In genomic region chr9:114727315-114727714, GRCm38 (mm10) we compare ENCODE assay signal across 9 mouse cellular contexts. TPM values are rescaled to one million over a fixed set of nuclear protein-coding genes. Genes with fewer than 3 reads are reported as not detected.
DNase-seq lines count a peak whose midpoint lies in the region; ATAC-seq and TF ChIP-seq lines count a peak whose summit lies in the region.
"Had no signal": no experiment of that assay in that cellular context is flagged by ENCODE, and none has a peak within 500 bp of the region (broad histone marks: within the 10 kb centered on the region; RNA-seq: fewer than 3 reads in every experiment).

No protein-coding gene starts in this region.

- no peak overlapping the region for H3K27ac ChIP-seq in kidney, adult 2 months (ENCODE audit: insufficient read depth, low read depth, low read length)
- H3K27ac ChIP-seq in kidney, embryonic 15.5 days = no peak overlapping the region
- no peak overlapping the region for H3K27ac ChIP-seq in ES-Bruce4 (ENCODE audit: insufficient read depth, low read length)
- H3K27ac ChIP-seq in midbrain, postnatal 0 days (ENCODE audit: low read depth, low read length) = no peak overlapping the region

- peak; percentile 65 for DNase-seq in kidney, adult 2 months
- peak; percentile 76 for DNase-seq in adipocyte (ENCODE audit: low spot score)
- DNase-seq in midbrain, postnatal 0 days (ENCODE audit: low spot score) = peak; percentile 77
- no peak for DNase-seq in frontal cortex, postnatal 25 days (ENCODE audit: low spot score in 2 of 2)
- no peak for DNase-seq in layer of hippocampus, adult 8-10 months (ENCODE audit: low spot score in 2 of 2)

- H3K36me3 ChIP-seq in kidney, adult 2 months (ENCODE audit: control insufficient read depth, insufficient read depth, low read length) = peaks cover 6% of the 10 kb centered on the region
- H3K36me3 ChIP-seq in kidney, embryonic 15.5 days = peaks cover 31% of the 10 kb centered on the region
- peaks cover 20% of the 10 kb centered on the region for H3K36me3 ChIP-seq in ES-Bruce4 (ENCODE audit: control insufficient read depth, insufficient read depth, low read length, poor library complexity, severe bottlenecking)
- H3K36me3 ChIP-seq in midbrain, postnatal 0 days (ENCODE audit: insufficient read depth, low read length) = peaks cover 18% of the 10 kb centered on the region

- peaks cover 4% of the 10 kb centered on the region for H3K4me1 ChIP-seq in kidney, adult 2 months (ENCODE audit: control insufficient read depth, insufficient read depth, low read length)
- peaks cover 11% of the 10 kb centered on the region for H3K4me1 ChIP-seq in kidney, embryonic 15.5 days
- peaks cover 4% of the 10 kb centered on the region for H3K4me1 ChIP-seq in ES-Bruce4 (ENCODE audit: control insufficient read depth, insufficient read depth, low read length)
- H3K4me1 ChIP-seq in midbrain, postnatal 0 days (ENCODE audit: insufficient read depth, low read length) = peaks cover 4% of the 10 kb centered on the region; the same call in 1 of the 2 replicates

- H3K4me2 ChIP-seq in kidney, embryonic 15.5 days = no peak overlapping the region
- no peak overlapping the region for H3K4me2 ChIP-seq in midbrain, postnatal 0 days (ENCODE audit: low read depth, low read length, poor library complexity, severe bottlenecking)

- H3K9me3 ChIP-seq in kidney, embryonic 15.5 days (replicated peaks) = no peaks in the 10 kb centered on the region
- no peaks in the 10 kb centered on the region for H3K9me3 ChIP-seq in ES-Bruce4 (replicated peaks; ENCODE audit: control insufficient read depth, insufficient read depth, low read length, poor library complexity, severe bottlenecking)
- no peaks in the 10 kb centered on the region for H3K9me3 ChIP-seq in midbrain, postnatal 0 days (ENCODE audit: low read length)

- TF ChIP-seq CTCF in kidney, adult 2 months (conservative IDR thresholded peaks at IDR 0.05; ENCODE audit: insufficient read depth, insufficient read length, low read depth, low read length) = peak; percentile 74
- peak; percentile 9 for TF ChIP-seq CTCF in ES-Bruce4 (IDR thresholded peaks at IDR 0.05; ENCODE audit: low read depth, low read length)
- TF ChIP-seq CTCF in midbrain, postnatal 0 days (IDR thresholded peaks at IDR 0.05) = peak; percentile 90

- H3K4me3 ChIP-seq in kidney, adult 2 months (ENCODE audit: insufficient read depth, low read depth, low read length) = no peak overlapping the region
- no peak overlapping the region for H3K4me3 ChIP-seq in kidney, embryonic 15.5 days (replicated peaks)
- no peak overlapping the region for H3K4me3 ChIP-seq in ES-Bruce4 (ENCODE audit: low read depth, low read length)
- H3K4me3 ChIP-seq in midbrain, postnatal 0 days (ENCODE audit: low read depth, low read length) = no peak overlapping the region
- H3K4me3 ChIP-seq: erythroblast, embryonic 14.5 days had no signal

- no peak for TF ChIP-seq POLR2A in kidney, adult 2 months (IDR thresholded peaks at IDR 0.05; ENCODE audit: low read depth, low read length)
- no peak for TF ChIP-seq POLR2A in ES-Bruce4 (IDR thresholded peaks at IDR 0.05; ENCODE audit: insufficient read depth, low read length)

- H3K9ac ChIP-seq in kidney, embryonic 15.5 days = no peak overlapping the region
- no peak overlapping the region for H3K9ac ChIP-seq in ES-Bruce4 (ENCODE audit: low read depth, poor library complexity, severe bottlenecking)
- H3K9ac ChIP-seq in midbrain, postnatal 0 days (replicated peaks; ENCODE audit: low read length, poor library complexity, severe bottlenecking) = no peak overlapping the region

- ATAC-seq in kidney, embryonic 15.5 days (replicated peaks; ENCODE audit: low FRiP score) = no peak
- ATAC-seq in granulocyte monocyte progenitor cell, adult 5-6 weeks (replicated peaks; ENCODE audit: poor library complexity, severe bottlenecking) = 0 out of 2 replicates have a peak, but pooled peaks have one; percentile 18
- ATAC-seq in midbrain, postnatal 0 days (ENCODE audit: low FRiP score) = no peak

- WGBS in kidney, adult 2 months = 4% methylated on average over 3 of the region's 3 CpGs
- WGBS in kidney, embryonic 15.5 days = 2% methylated on average over 3 of the region's 3 CpGs
- 2% methylated on average over 3 of the region's 3 CpGs for WGBS in midbrain, postnatal 0 days

- H3K27me3 ChIP-seq in kidney, adult 2 months (replicated peaks; ENCODE audit: control insufficient read depth, insufficient read depth, low read length) = no peaks in the 10 kb centered on the region
- H3K27me3 ChIP-seq in kidney, embryonic 15.5 days = no peaks in the 10 kb centered on the region
- no peaks in the 10 kb centered on the region for H3K27me3 ChIP-seq in ES-Bruce4 (ENCODE audit: control insufficient read depth, insufficient read depth, low read length, poor library complexity, severe bottlenecking)
- no peaks in the 10 kb centered on the region for H3K27me3 ChIP-seq in midbrain, postnatal 0 days (ENCODE audit: insufficient read depth, low read length)

- no peak for TF ChIP-seq EP300 in ES-Bruce4 (IDR thresholded peaks at IDR 0.05; ENCODE audit: insufficient read depth, low read depth, low read length)

RNA-seq across cellular contexts. Expression of gene Cmtm6, which starts 3.6 kb away (rescaled TPM):
- 68.7 and 70.5 TPM in 2 replicates for polyA plus RNA-seq in kidney, adult 2 months (2012; rRNA removed)
- 56.3 and 57.6 TPM in 2 replicates for polyA plus RNA-seq in kidney, embryonic 15.5 days (2015; fragmentation: Nextera tagmentation; extraction: Ambion mirVana)
- 47.4 and 49.3 TPM in 2 replicates for polyA plus RNA-seq in ES-Bruce4 (2011; ENCODE audit: insufficient read depth, insufficient read length, low read depth, missing spikeins)
- total RNA-seq in granulocyte monocyte progenitor cell, adult 5-6 weeks (2014; fragmentation: Nextera tagmentation) = 26.2 and 30.5 TPM in 2 replicates
- 46.7 and 50.0 TPM in 2 replicates for total RNA-seq in granulocyte monocyte progenitor cell, adult 5-6 weeks (2017)
- total RNA-seq in midbrain, postnatal 0 days (2014; rRNA removed) = 19.3 and 20.0 TPM in 2 replicates
- 19.2 and 21.5 TPM in 2 replicates for polyA plus RNA-seq in midbrain, postnatal 0 days (2015; fragmentation: Nextera tagmentation; extraction: Ambion mirVana)
- 10 to 100 TPM; 19.3 to 33.9 (median 25.7) TPM for total RNA-seq in layer of hippocampus, adult 8-10 months (2022)

RNA-seq across cellular contexts. Expression of gene Dync1li1, which starts 38.7 kb away (rescaled TPM):
- 21.3 and 24.6 TPM in 2 replicates for polyA plus RNA-seq in kidney, adult 2 months (2012; rRNA removed)
- 62.2 and 67.5 TPM in 2 replicates for polyA plus RNA-seq in kidney, embryonic 15.5 days (2015; fragmentation: Nextera tagmentation; extraction: Ambion mirVana)
- 73.5 and 73.8 TPM in 2 replicates for polyA plus RNA-seq in ES-Bruce4 (2011; ENCODE audit: insufficient read depth, insufficient read length, low read depth, missing spikeins)
- total RNA-seq in granulocyte monocyte progenitor cell, adult 5-6 weeks (2014; fragmentation: Nextera tagmentation) = 23.6 and 32.6 TPM in 2 replicates
- 44.0 and 45.1 TPM in 2 replicates for total RNA-seq in granulocyte monocyte progenitor cell, adult 5-6 weeks (2017)
- total RNA-seq in midbrain, postnatal 0 days (2014; rRNA removed) = 124 and 131 TPM in 2 replicates
- polyA plus RNA-seq in midbrain, postnatal 0 days (2015; fragmentation: Nextera tagmentation; extraction: Ambion mirVana) = 148 and 160 TPM in 2 replicates
- total RNA-seq in layer of hippocampus, adult 8-10 months (2022) = 10 to 100 TPM; 84.7 to 97.3 (median 90.5) TPM

RNA-seq across cellular contexts. Expression of gene Cmtm7, which starts 54.3 kb away (rescaled TPM):
- 58.2 and 61.0 TPM in 2 replicates for polyA plus RNA-seq in kidney, adult 2 months (2012; rRNA removed)
- 102 TPM in 2 replicates for polyA plus RNA-seq in kidney, embryonic 15.5 days (2015; fragmentation: Nextera tagmentation; extraction: Ambion mirVana)
- polyA plus RNA-seq in ES-Bruce4 (2011; ENCODE audit: insufficient read depth, insufficient read length, low read depth, missing spikeins) = 60.6 and 63.7 TPM in 2 replicates
- 966 and 1,044 TPM in 2 replicates for total RNA-seq in granulocyte monocyte progenitor cell, adult 5-6 weeks (2014; fragmentation: Nextera tagmentation)
- total RNA-seq in granulocyte monocyte progenitor cell, adult 5-6 weeks (2017) = 864 and 928 TPM in 2 replicates
- total RNA-seq in midbrain, postnatal 0 days (2014; rRNA removed) = 13.7 and 15.6 TPM in 2 replicates
- 8.0 and 9.1 TPM in 2 replicates for polyA plus RNA-seq in midbrain, postnatal 0 days (2015; fragmentation: Nextera tagmentation; extraction: Ambion mirVana)
- total RNA-seq in layer of hippocampus, adult 8-10 months (2022) = 1 to 10 TPM; 3.4 to 7.4 (median 5.3) TPM

Comparison
In these comparisons a context has a peak if more than half of its experiments do, and no peak if none do; other contexts are left out.
1. DNase-seq: peak in kidney, adult 2 months (single experiment), adipocyte (single experiment) and midbrain, postnatal 0 days (single experiment); none in frontal cortex, postnatal 25 days (0 of 2) and layer of hippocampus, adult 8-10 months (0 of 2).
2. CTCF ChIP-seq: peak in every context shown above with its lines; median percentile 90 in midbrain, postnatal 0 days; 74 in kidney, adult 2 months; 9 in ES-Bruce4.